Mouse (Mus musculus) right cerebral cortex, postnatal 4 days (tissue): Measurements from ENCODE around the gene Megf8.
"Not testable (repeated sequence)": the region's sequence is repeated elsewhere in the genome, so short reads cannot be mapped to it uniquely, and the experiment has no call there.

Experiments
- DNase-seq: peaks from one replicate; pipeline ENCODE4 v3.0.0-alpha.2; 2022

Megf8 gene

DNA sequence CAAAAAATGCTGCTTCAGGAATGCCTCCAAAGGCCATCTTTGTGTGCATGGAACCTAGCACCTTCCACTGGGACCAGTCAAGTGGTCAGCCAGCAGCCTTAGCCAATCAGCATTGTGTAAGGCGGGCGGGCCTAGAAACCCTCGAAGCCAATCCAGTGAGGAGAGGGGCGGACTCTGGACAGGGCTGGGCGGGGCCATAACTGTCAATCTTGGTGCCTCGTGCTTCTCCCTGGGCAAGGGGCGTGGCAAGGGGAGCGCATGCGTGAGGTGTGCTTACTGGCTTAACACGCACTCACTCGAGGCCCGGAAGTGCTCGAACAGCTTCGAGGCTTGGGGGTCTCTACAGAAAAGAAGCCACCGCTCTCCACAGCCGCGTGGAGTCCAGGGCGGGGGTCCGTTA, 15.9 kb upstream of the Megf8 start, which contains the start of gene Prr19:
TSS of gene Prr19 (plus strand) at position 349 of the 400 bp plus-strand sequence.
- DNase-seq, result no peak

DNA sequence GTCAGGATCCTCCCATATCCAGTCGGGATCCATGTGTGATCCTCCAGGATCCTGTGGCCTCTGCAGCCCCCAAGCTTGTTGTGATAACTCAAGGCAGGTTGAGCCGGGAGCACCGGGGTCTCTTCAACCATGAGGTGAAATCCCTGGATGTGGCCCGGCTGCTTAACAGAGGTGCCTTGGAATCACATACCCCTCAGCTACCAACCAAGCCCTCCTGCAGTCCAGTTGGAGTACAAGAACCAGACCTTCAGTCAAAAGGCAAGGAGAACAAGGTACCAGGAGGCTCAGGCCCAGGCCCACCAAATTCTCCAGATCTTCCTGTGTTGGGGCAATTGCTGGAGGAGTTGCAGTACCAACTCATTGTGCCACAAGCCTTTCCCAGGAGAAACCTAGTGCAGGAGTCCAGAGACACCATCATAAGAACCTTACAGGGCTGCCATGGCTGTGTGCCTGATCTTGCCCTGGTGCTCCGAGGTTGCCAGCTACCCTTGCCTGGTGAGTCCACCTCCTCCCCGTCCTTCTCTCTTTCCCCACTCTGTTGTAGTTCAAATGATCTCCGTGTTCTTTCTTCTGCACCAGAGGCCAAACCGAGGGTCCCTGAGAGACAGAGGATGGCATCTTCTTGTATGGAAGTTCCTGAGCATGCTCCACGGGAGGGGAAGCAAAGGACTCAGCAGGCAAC, 13.8 kb upstream of the Megf8 start:
- no peak for DNase-seq

DNA sequence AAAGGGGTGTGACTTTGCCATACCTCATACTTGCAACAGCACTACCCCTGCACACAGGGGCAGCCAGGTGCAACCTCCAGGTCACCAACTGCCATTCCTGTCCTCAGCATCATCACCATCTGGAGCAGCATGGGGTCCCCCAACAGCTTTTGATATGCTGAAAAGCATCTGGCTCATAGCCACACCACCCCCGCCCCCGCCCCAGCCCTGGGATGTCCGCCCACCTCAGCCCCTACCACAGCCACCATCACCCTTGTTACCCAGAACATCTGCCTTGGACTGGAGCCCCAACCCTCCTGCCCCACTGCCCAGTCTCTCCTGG, 13.3 kb upstream of the Megf8 start:
- no peak for DNase-seq

DNA sequence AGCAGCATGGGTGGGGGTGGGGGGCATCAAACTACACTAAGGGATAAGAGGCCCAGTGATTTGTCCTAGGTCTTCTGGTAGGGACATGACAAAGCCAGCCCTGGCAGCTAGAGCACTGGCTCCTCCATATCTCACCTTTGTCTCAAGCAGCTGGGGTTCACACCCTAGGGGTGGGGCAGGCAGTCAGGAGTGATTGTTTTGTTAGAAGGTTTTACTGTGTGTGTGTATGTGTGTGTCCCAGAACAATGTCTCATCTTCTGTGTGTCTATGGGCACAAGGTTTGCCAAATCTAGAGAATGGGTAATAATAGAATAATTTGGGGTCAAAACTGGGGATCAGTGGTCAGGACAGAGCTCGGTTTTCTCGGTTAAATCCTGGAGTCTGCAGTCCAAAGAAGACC, 11.5 kb upstream of the Megf8 start:
- DNase-seq, result no peak

DNA sequence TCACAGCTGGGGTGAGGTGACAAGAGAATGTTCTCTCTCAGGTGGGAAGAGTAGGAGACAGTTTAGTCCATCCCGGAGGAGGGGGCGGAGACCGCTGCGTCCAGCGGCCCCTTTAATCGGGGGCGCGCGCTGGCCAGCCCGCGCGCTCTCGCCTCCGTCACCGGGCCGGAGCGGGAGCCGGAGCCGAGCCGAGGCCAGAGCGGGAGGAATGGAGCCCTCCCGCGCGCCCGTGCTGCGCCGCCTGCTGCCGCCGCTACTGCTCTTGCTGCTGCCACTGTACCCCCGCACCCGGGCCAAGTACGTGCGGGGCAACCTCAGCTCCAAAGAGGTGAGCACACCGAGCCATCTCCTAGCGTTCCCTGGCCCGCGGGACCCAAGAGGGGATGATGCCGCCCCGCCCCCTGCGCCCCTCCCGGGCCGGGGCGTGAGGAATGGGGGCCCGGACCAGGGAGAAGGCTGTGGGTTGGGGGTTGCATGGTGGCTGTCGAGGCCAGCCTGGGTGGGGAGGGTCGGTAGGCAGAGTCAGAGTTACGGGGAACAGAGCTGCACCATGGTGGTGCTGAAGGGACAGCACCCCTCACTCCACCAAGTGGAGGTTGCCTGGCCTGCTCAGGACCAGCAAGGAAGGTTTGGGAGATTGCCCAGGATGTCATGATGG, 10.9 kb upstream of the Megf8 start, which contains the start of gene Tmem145:
TSS of gene Tmem145 (plus strand) at position 151 of the 658 bp plus-strand sequence.
- peak; percentile 66 for DNase-seq

DNA sequence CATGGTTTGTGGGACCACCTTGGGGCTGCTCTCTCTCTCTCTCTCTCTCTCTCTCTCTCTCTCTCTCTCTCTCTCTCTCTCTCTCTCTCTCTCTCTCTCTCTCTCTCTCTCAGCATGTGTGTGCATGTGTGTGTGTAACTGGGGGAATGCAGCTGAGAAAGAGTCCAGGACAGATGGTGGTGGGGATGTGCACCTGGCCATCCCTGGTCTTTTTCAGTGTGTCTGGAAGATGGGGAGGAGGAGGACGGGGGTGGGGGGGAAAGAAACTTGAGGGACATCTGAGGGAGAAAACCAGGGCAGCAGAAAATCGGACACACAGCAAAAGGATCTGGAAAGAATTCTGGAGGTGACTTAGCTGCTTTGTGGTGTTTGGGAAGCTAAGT, 10.4 kb upstream of the Megf8 start:
- DNase-seq, result no peak

DNA sequence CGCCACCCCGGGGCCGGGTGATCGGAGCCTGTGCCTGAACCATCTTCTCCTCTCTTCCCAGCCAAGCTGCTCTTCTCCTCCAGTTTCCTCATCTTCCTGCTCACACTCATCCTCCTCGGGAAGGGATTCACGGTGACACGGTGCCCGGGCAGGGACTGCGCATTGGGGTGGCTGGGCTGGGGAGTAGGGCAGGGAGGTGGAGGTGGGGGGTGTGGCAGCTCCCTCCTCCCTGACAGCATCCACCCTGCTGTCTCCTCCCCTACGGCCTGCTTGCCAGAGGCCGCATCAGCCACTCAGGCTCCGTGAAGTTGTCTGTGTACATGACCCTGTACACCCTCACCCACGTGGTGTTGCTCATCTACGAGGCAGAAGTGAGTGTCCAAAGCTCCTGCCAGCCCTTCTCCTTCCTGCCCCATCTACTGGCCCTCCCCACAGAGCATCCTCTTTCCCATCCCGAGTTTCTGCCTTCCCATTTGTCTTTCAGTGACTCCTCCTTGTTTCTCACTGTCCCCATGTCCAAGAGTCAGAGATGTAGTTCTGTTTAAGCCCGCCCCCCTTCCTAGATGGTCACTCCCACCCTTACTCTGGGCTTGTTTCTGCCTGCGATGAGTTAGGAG, 8.2 kb upstream of the Megf8 start:
- no peak for DNase-seq

DNA sequence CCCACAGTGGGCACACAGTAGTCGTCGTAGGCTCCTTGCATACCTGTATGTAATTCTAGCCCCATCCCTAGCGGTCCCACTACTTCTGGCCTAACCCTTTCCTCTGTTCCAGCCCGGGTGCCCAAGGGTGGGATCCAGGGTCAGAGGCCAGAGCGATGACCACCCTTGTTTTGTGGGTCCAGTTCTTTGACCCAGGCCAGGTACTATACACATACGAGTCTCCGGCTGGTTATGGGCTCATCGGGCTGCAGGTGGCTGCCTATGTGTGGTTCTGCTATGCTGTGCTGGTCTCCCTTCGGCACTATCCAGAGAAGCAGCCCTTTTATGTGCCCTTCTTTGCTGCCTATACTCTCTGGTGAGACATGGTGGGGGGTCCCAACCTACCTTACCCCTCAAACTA, 7.5 kb upstream of the Megf8 start:
- DNase-seq, result no peak

DNA sequence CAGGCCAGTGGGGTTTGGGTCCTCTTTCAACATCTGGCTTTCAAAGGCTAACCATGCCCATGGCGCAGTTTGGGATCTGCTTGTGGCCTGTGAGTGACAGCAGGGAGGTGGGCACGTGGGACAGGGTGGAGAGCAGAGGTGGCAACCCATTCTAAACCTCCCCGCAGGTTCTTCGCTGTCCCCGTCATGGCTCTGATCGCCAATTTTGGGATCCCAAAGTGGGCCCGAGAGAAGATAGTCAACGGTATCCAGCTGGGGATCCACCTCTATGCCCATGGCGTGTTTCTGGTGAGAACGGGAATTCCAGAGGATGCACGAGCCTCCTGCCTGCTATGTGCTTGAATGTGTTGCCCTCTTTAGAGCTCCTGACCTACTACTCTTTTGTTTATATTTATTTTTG, 5.8 kb upstream of the Megf8 start:
- no peak for DNase-seq

DNA sequence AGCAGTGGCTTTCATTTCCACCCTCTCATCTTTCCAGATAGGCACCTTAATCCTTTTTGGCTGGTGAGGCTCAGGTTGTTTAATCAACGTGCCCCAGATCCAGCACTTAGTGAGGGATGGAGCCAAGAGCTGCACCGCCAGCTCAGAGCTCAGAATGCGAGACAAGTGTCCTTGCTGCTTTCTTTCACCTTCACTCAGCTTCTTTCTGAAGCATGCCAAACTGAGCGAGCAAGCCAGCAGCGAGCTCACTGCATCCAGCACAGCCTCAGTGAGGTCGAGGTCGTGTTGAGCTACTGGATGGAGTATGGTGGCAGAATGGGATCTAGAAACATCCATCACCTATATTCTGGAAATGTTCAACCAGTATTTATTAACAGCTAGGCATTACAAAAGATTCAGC, 3.6 kb upstream of the Megf8 start:
- DNase-seq, result no peak

DNA sequence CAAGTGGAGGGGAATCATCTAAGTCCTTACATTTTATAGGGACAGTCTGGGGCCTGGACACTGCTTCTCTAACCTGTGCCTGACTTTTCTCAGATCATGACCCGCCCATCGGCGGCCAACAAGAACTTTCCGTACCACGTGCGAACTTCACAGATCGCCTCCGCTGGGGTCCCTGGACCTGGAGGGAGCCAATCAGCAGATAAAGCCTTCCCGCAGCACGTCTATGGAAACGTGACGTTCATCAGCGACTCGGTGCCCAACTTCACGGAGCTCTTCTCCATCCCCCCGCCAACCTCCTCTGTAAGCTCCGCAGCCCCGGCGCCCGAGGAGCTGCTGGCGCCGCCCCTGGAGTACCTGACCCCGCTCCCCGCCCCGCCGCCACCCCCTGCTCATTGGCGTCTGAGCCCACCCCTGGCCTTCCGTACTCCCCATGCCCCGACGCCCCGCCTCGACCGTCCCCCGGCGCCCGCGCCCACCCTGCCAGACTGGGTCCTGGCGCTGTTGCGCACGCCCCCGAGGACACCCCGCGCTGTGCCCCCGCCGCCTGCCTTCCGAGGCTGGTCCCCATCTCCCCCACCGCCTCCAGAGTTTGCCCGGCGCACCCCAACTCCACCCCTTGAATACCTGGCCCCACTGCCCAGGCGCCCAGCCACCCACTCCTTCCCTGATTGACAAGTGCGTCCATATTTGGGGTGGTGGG, 2.2 kb upstream of the Megf8 start:
- DNase-seq, result no peak

DNA sequence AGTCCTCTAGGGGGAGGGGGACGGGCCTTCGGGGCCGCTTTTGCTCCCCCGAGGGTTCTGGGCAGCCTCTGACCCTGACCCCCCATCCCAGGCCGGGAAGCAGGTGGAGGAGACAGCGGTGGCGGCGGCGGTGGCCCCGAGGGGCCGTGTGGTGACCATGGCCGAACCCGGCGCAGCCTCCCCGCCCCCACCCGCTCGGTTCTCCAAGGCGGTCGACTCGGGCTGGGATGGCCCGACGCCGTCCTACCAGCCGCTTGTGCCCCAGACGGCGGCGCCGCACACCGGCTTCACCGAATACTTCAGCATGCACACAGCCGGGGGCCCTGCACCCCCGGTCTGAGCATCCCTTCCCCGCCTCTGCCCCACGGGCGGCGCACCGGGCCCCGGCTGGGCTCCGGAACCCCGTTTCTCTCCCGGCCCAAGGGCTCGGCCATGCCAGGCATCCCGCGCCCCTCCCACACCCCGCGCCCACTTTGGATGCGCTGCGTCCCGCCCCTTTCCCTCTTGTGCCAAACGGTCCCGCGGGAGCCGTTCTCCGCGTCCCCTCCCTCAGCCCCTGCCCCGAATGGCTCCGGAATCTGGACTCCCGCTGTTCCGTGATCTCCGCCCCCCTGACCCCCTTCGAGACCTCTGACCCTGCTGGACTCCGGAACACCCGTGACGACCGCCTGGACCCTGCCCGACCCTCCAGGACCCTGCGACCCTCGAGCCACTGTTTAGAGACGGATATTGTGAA, 1.5 kb upstream of the Megf8 start:
- peak; percentile 52 for DNase-seq

DNA sequence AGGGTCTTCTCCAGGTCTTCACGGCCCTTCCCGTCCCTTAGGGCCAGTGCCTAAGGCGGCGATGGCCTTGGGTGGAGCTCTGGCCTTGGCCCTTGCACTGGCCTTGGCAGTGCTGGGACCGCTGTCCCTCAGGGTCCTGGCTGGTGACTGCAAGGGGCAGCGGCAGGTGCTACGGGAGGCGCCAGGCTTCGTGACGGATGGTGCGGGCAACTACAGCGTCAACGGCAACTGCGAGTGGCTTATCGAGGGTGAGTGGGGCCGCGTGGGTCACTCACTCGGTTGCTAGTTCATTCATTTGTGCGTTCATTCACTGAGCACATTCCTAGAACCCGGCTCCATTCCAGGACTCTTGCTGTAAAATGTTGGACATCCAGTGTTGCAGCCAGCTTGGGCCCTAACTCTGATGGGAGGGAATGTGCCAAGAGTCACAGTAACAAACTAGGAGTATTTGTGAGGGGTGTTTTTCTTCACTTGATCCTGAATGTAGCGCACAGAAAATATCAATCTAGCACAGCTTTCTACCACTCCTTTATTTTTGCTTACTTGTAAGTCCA, 559 bp downstream of the Megf8 start:
- DNase-seq, result no peak

DNA sequence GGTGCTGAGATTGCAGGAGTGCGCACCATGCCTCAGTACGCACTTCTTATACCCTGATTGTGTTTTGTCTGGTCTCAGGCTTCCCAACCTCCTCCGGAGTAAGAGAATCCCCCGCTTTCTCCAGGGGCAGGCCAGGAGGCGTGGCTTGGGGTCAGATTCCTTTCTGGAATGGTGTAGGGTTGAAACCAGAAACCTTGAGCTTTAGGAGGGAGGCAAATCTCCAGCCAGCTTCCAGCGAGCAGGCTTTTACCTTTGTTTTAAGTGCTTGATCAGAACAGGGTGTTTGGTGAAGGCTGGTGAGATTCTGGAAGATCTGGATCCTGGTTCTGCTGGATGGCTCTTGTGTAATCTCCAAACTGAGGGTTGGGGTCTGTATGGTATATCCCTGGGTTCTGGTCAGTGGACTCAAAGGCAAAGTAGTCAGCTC, 5.1 kb downstream of the Megf8 start:
- no peak for DNase-seq

DNA sequence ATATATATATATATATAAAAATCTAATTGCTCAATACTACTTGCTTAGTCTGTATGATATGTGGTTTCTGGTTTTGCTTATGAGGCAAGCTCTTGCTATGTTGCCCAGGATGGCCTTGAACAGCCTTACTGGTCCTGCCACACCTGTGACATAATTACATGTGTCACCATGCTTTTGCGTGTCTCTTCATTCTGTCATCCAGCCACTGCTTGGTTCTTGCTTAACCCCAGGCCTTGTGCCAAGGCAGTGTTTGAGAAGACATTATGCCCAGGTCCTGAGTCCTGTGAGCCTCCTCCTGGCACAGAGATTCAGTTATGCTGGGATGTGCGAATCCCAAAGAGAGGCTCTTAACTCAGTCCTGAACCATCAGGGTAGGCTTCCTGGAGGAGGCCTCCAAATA, 6.3 kb downstream of the Megf8 start:
- DNase-seq, result no peak

DNA sequence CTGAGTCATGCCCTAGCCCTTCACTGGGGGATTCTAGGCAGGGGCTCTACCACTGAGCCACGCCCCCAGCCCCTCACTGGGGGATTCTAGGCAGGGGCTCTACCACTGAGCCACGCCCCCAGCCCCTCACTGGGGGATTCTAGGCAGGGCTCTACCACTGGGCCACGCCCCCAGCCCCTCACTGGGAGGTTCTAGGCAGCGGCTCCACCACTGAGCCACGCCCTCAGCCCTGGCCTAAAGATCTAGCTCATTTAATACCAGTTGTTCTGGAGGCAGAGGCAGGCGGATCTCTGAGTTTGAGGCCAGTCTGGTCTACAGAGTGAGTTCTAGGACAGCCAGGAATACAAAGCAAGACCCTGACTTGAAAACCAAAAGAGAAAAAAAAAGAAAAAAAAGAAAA, 8.5 kb downstream of the Megf8 start:
- not testable (repeated sequence) for DNase-seq

DNA sequence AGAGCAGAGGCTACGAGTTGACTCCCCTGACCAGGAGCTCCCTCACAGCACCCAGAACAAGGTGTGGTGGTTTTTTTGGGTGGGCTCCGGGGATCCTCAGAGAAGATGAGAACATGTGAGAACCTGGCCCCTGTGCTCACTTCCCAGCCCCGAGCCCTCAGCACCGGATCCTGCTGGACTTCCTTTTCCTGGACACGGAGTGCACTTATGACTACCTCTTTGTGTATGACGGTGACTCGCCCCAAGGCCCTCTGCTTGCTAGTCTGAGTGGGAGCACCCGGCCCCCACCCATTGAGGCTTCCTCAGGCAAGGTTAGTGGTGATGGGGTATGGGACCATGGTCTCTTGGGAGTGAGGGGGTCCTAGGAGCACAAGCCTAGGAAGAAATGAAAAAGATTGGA, 9.3 kb downstream of the Megf8 start:
- DNase-seq, result no peak

DNA sequence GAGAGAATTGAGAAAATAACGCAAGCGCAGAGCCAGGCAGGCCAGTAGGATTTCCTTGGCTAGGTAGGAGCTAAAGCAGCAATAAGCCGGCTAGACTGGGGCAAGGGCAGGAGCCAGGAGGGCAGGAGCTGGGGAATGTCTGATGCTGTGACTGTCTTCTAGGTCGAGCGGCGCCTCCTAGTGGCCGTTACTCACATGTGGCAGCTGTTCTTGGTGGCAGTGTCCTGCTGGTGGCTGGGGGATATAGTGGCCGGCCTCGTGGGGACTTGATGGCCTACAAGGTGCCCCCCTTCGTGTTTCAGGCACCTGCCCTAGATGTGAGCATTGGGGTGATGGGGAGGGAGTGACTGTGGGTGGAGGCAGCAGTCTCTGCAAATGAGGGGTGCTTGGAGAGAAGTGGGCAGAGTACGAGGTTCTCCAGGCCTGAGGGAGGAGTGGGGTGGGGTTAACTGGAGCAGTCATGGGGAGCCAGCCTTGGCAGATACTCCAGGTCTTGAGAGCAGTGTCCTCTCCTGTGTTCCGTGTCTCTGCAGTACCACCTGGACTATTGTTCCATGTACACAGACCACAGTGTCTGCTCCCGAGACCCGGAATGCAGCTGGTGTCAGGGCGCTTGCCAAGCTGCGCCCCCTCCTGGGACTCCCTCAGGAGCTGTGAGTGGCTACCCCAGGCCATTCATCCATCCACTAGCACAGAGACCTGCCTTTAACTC, 16.8 kb downstream of the Megf8 start:
- DNase-seq, result peak; percentile 71

DNA sequence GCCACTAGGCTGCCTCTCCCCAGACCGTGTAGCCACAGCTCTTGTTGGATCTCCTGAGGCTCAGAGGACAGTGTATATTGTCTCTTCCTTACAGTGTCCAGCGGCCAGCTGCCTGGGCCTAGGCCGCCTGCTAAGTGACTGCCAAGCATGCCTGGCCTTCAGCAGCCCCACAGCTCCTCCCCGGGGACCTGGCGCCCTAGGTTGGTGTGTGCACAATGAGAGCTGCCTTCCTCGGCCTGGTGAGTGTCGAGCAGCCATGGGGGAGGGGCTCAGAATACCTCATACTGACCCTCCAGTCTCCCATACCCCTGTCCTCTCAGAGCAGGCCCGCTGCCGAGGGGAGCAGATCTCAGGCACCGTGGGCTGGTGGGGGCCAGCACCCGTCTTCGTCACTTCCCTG, 17.5 kb downstream of the Megf8 start:
- DNase-seq, result no peak

DNA sequence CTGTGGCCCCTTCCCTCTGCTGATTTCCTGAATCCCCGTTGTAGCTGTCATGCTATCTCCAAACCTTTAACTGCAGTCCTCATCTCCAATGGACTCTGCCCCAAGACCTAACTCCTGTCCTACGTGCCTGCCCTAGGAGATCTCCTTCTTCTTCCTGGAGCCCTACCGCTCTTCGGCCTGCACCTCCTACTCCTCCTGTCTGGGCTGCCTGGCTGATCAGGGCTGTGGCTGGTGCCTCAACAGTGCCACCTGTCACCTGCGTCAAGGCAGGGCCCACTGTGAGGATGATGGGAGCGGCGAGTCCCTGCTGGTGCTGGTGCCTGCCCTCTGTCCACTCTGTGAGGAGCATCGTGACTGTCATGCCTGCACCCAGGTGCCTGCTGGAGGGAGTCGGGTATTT, 22.4 kb downstream of the Megf8 start:
- no peak for DNase-seq

DNA sequence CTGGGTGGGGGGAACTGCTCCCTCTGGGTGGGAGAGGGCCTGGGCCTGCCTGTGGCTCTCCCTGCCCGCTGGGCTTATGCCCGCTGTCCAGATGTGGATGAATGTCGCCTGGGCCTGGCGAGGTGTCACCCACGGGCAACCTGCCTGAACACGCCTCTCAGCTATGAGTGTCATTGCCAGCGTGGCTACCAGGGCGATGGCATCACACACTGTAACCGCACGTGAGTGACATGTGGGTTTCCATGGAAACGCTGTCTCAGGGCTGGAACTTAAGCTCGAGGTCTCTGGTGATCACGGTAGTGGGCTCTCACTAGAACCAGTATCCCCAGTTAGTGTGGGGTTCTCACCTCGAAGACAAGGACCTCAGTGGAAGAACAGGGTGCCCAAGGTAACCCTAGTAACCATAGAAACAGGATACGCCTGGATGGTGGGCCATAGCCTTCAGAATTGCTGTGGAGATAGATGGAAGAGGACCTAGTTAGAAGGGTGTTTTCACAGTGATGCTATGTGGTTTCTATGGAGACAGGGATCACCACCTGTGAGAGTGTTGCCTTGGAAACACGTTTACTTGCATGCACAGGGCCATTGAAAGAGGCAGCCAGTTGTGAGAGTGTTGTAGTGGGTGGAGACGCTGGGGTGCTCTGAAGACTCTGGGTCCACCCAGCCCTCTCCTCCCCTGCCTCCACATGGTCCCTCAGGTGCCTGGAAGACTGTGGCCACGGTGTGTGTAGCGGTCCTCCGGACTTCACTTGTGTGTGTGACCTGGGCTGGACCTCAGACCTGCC, 24.2 kb downstream of the Megf8 start:
- peak; percentile 37 for DNase-seq
